Mouse (Mus musculus) splenic B cell, adult 2 months (primary cell): ENCODE data around the gene Pde5a.

Source experiments
- DNase-seq: peaks from one replicate; pipeline ENCODE4 v3.0.0-alpha.2; 2011; ENCODE audit warnings: low read depth, low spot score
- H3K27me3 ChIP-seq: 2 replicates; pipeline ENCODE4 v1.6.1; 2012; ENCODE audit warnings: mild to moderate bottlenecking, low read length, moderate library complexity, mixed read lengths; ENCODE audit not compliant: control insufficient read depth, poor library complexity, insufficient read depth, severe bottlenecking
- H3K36me3 ChIP-seq: 2 replicates; pipeline ENCODE4 v1.6.1; 2012; ENCODE audit warnings: mild to moderate bottlenecking, low read length, moderate library complexity, mixed read lengths; ENCODE audit not compliant: control insufficient read depth, poor library complexity, insufficient read depth, severe bottlenecking

The Pde5a gene

DNA sequence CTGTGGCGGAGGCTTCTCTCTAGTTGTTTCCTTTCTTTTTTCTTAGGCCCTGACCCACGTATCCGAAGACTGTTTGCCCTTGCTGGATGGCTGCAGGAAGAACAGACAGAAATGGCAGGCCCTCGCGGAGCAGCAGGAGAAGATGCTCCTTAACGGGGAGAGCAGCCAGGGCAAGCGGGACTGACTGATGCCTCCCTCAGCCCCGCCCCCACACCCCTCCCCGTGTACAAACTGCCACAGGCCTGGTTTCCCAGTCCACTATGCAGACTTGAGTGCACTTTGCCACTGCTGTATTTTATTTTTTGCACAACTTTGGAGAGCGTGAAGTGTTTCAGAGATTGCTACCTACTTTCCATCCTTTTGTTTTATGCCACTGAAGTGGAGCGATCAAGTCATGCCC is 126.4 kb downstream of the Pde5a start:
- Histone ChIP-seq H3K27me3 (no peaks in the 10 kb centered on the region), H3K36me3 (no peaks in the 10 kb centered on the region)
- no peak for DNase-seq

DNA sequence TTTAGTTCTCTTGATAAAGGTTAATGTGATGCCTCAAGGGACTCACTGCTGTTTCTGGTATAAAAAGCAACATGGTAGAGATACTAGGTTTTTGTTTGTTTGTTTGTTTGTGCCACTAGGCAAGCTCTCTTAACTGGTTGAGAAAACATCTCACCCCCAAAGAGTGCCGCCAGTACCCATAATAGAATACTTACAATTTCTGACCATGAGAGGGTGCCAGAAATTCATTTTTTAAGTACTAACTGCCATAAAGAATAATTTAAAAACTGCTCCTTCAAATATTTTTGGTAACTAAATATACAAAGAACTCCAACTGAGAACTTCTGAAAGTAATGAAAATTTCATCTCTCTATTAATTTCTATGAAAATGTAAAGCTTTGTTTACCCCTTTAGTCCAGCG is 131.1 kb downstream of the Pde5a start:
- Histone ChIP-seq H3K36me3 (no peaks in the 10 kb centered on the region), H3K27me3 (no peaks in the 10 kb centered on the region)
- DNase-seq = no peak

DNA sequence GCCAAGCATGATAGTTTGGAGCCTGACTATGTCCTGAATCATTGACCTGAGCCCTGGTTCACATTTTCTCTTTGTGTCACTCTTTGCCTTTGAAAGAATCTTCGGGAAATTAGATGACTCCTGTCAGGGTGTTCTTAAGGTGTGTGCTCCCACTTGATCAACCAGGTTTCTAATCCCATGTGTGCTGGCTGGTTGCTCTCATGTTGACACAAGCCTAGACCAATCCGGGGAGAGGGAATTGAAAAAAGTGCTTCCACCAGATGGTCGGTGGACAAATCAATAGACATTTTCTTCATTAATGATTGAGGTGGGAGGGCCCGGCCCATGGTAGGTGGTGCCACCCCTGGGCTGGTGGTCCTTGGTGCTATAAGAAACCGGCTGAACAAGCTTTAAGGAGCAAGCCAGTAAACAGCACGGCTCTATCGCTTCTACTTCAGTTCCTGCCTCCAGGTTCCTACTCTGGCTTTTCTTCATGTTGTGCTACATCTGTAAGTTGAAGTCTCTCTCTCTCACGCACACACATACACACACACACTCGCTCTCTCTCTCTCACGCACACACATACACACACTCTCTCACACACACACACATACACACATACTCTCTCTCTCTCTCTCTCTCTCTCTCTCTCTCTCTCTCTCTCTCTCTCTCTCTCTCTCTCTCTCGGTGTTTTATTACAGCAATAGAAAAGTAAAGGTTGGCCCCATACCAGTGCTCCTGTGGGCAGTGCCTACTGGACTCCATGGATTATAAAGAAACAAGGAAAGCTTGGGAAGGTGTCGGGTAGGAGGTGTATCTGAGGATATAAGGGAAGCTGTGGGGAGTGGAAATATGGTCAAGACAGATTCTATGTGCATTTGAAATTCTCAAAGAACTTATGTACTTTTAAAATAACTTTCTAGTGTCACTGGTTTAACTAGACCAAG is 132.1 kb downstream of the Pde5a start:
- DNase-seq = no peak
- H3K36me3 ChIP-seq = no peaks in the 10 kb centered on the region
- no peaks in the 10 kb centered on the region for H3K27me3 ChIP-seq

DNA sequence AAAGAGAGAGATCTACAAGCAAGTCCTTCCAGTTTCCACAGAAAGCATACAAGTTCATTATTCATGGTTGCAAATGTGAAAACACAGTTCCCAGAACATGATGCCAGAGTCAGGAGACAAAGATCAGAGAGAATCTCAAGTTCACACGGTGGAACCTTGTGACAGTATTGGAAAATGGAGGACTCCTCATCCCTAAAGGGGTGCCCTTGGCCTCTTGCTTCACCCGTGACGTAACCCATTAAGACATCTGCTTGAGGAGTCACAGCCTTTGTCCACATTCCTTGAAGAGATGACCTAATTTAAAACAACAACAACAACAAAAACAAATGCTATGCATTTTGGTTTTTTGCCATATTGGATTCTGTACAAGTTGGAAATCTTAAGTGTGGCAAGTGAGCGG is 136.3 kb downstream of the Pde5a start:
- Histone ChIP-seq H3K27me3 (no peaks in the 10 kb centered on the region), H3K36me3 (no peaks in the 10 kb centered on the region)
- no peak for DNase-seq

DNA sequence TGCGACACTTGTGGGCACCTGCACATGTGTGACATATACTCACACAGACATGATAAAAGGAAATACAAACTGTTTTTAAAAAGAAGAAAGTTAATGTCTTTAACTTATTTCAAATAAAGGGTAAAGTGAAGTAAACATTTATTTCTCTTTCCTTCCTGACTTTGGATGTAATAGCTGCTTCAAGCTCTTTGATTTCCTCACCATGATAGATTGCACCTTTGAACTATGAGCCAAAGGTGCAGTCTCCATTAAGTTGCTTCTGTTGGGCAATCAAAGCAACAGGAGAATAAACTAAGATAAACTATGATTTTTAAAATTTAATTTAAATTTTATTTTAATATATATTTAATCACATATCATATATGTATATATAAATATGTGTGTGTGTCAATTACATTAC is 139.5 kb downstream of the Pde5a start:
- DNase-seq = no peak
- Histone ChIP-seq H3K36me3 (no peaks in the 10 kb centered on the region), H3K27me3 (no peaks in the 10 kb centered on the region)

DNA sequence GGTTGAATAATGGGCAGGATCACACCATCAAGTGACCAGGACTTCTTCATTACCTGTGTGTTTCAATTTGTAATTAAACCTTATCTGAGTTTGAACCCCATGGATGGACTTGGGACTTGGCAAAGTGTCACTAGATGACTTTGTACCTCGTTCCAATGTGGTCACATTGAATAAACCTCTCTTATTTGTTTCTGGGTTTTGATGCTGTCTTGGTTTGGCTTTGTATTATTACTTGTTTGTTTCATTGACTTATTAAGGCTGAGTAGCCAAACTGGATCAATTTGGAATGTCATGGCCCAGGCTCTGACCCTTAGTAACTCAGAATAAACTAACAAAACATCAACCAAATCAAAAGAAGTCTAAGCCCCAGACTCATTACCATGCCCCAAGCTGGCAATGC is 142.8 kb downstream of the Pde5a start:
- no peak for DNase-seq

DNA sequence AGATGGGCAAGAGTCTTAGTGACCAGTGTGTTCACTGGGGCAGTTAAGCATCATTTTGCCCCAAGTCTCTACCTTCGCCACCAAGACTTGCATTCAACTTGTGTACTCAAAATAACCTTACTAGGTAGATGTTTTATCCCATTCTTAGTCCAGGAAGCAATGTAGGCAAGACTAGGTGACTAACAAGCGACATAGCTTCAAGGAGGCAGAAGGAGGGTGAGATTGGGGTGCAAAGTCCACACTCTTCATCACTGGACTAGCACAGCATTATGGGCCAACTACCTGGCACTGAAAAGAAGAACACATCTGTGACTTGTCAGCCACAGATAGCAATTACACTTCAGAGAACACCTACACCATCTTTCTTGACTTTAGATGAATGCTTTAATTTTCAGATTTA is 148.1 kb downstream of the Pde5a start:
- no peaks in the 10 kb centered on the region for H3K36me3 ChIP-seq
- H3K27me3 ChIP-seq = no peaks in the 10 kb centered on the region
- DNase-seq = no peak

More for the DNA sequence above, 142.8 kb downstream of the Pde5a start:
- Histone ChIP-seq H3K36me3 (no peaks in the 10 kb centered on the region), H3K27me3 (no peaks in the 10 kb centered on the region)

DNA sequence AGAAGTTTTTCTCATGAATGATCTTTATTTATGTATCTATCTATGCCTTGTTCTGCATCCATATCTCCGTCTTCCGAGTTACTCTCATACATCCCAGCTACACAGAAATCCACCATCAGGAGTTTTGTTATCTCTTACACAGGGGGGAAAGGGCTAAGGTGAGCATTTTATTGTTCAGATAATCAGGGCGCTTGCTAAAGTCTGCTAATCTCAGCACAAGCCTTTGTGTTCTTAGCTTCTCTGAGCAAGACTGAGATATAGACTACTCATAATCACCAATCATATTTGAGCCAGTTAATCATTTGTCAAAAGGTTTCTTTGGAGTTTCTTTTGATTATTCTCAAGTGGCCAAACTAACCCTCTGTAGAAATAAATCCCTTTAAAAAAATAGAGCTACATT is 148.8 kb downstream of the Pde5a start:
- no peak for DNase-seq
- H3K27me3 ChIP-seq = no peaks in the 10 kb centered on the region
- no peaks in the 10 kb centered on the region for H3K36me3 ChIP-seq

DNA sequence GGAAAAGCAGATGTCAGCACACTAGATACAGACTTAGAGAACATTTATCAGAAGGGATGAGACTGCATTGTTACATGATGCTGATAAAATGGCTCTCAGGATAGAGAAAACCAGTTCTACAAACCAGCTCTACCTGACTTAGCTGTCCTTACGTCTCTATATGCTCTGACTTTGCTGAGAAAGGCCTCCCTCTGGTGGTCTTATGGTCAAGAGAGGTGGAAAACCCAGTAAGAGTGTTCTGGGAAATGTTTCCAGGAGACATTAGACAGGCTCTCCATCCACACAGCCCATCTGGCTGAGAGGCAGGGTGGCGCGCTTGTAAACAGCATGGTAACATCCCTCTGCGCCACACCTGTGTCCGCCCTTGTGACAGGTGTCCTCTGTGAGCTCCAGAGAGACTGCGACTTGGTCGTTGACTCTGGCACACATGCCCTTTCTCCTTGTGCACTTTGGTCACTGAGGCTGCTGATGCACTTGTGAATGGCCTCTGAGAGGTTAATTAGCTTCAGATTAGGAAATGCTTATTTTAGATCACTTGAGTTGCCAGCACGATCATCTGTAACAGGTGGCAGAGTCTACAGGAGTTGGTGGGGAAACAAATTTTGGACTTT is 150.1 kb downstream of the Pde5a start:
- Histone ChIP-seq H3K27me3 (no peaks in the 10 kb centered on the region), H3K36me3 (no peaks in the 10 kb centered on the region)
- DNase-seq = no peak

DNA sequence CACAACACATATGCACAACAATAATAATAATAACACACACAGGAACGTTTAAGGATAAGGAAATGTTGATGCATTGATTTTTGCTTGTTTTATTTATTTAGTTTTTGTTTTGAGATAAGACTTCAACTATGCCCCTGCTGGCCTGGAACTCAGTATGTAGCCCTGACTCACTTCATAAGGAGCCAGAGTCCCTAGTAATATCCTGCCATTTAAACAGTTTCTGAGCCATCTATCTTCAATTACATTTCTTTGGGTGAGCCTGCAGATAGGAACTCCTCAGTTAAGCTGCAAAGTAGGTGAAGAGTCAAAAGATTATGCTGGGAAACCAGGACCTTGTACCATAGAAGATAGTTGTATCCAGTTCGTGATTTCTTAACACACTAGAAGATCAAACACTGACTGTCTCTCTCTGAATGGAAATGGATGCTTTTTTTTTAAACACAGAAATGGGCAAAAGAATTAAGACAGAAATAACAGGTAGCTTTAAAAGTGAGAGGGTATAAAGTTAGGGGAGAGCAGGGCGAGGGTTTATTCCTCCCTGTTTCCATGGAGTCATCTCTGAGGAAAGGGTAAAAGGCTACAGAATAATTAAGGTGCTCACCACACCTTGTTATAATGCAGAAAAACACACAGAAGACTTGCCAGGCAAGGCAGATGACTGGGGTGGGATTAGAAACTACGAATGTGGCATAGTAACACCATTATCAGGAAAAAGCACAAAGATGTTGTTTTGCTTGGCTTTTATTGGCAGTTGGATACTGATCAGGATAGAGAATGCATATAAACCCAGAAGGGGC is 159.0 kb downstream of the Pde5a start:
- no peaks in the 10 kb centered on the region for H3K27me3 ChIP-seq
- no peak for DNase-seq
- no peaks in the 10 kb centered on the region for H3K36me3 ChIP-seq

DNA sequence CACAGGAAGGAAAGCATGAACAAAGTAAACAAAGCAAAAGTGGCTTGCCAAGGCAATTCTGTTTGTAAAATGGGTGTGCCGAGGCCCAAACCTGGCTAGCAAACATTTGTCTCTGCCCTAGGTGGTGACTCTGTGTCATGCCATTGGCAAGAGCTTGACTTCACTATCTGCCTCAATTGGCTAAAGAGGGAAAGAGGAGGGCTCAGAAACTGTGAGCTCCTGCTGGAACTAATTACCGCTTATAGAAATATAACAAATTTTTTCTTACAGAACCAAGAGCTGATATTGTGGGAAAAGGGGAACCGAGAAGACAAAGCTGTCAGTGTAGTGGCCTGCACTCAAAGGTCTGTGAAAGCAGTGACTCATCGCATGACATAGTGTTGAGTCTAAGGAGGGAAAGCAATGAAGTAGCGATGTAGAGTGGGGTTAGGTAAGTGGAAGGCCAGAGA is 159.6 kb downstream of the Pde5a start:
- peak; percentile 5 for DNase-seq
- Histone ChIP-seq H3K36me3 (no peaks in the 10 kb centered on the region), H3K27me3 (no peaks in the 10 kb centered on the region)

DNA sequence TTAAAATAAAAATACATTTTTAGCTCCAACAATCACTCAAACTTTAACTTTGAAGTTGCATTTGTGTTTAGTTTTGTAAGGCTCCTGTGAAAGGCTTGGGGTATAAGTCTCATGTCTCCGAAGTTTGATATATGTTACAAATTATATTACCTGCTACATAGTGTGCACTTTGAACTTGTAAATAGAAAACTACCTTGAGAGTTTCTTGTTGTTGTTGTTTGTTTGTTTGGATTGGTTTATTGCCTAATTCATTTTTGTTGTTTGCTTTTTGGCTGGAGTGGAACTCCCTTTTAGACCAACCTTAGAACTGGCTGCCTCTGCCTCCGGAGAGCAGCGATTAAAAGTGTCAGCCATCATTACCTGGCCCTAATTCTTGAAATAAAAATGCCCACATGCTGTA is 166.0 kb downstream of the Pde5a start, which contains the start of gene Fabp2:
TSS of gene Fabp2 (plus strand) at position 301 of the 400 bp plus-strand sequence.
- no peak for DNase-seq
- no peaks in the 10 kb centered on the region for H3K36me3 ChIP-seq
- H3K27me3 ChIP-seq = no peaks in the 10 kb centered on the region

DNA sequence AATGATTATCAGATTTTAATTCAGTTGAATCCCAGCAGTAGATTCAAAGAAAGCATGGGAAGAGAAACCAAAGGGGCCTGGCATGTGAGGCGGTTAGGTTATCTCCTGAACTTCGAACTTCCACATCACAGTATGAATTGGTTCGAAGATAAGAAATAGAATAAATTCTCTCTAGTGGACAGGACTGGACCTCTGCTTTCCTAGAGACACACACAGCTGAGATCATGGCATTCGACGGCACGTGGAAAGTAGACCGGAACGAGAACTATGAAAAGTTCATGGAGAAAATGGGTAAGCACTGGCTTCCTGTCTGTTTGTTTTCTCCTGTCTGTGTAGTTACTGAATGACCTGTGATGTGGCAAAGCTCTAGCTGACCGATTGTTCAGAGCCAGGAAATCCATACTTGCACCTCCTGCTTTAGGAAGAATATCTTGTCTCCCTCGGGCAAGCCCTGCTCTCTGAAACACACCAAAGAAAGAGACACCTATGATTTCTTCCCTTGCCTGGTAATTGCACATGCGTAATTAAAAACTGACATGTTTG is 166.5 kb downstream of the Pde5a start:
- Histone ChIP-seq H3K36me3 (no peaks in the 10 kb centered on the region), H3K27me3 (no peaks in the 10 kb centered on the region)
- DNase-seq = no peak

DNA sequence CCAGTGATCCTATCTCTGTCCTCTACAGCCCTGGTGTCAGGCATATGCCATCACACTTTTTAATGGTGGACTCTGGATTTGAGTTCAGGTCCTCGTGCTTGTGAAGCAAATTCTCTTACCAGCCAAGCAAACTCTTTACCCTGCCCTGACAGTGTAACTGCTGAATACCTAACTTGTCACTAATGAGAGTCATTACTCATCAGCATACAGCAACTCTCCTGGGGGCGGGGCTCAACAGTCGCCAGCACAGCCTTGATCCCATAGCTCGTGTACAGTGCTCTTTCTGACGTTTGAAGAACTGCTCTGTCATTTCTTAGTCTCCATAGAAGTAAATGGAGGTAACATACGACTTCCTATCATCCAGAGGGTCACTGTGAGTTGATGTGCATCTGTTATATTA is 169.5 kb downstream of the Pde5a start:
- Histone ChIP-seq H3K36me3 (no peaks in the 10 kb centered on the region), H3K27me3 (no peaks in the 10 kb centered on the region)
- no peak for DNase-seq
